In genomic region chr13:58422242-58422641, GRCm38 (mm10) we compare ENCODE assay signal across 17 mouse cellular contexts.
"Had no signal": no experiment of that assay in that cellular context is flagged by ENCODE, and none has a peak within 500 bp of the region (broad histone marks: within the 10 kb centered on the region; RNA-seq: fewer than 3 reads in every experiment).

No protein-coding gene starts in this region.

- H3K4me3 ChIP-seq: neural tube, embryonic 12.5 days; neural tube, embryonic 13.5 days; neural tube, embryonic 15.5 days; stomach, embryonic 15.5 days had no signal

- H3K9ac ChIP-seq: neural tube, embryonic 12.5 days; neural tube, embryonic 13.5 days; neural tube, embryonic 15.5 days; stomach, embryonic 15.5 days had no signal

- H3K9me3 ChIP-seq: neural tube, embryonic 12.5 days; neural tube, embryonic 13.5 days; stomach, embryonic 15.5 days had no signal

- DNase-seq: retina, postnatal 1 day; right cerebral cortex, adult 18-20 months; right cerebral cortex, postnatal 14 days; right cerebral cortex, postnatal 25 days; right cerebral cortex, postnatal 4 days; spleen, adult 18-20 months; thymus, adult 18-20 months; thymus, adult 2 months; thymus, postnatal 14 days; thymus, postnatal 25 days; thymus, postnatal 36 days; thymus, postnatal 4 days had no signal

- H3K4me2 ChIP-seq: neural tube, embryonic 12.5 days; neural tube, embryonic 13.5 days; neural tube, embryonic 15.5 days; stomach, embryonic 15.5 days had no signal

- H3K36me3 ChIP-seq: neural tube, embryonic 12.5 days; neural tube, embryonic 13.5 days; neural tube, embryonic 15.5 days; stomach, embryonic 15.5 days had no signal

- H3K27me3 ChIP-seq: neural tube, embryonic 12.5 days; neural tube, embryonic 13.5 days; neural tube, embryonic 15.5 days; stomach, embryonic 15.5 days had no signal

- H3K4me1 ChIP-seq: neural tube, embryonic 12.5 days; stomach, embryonic 15.5 days had no signal

- H3K27ac ChIP-seq: neural tube, embryonic 12.5 days; neural tube, embryonic 13.5 days; neural tube, embryonic 15.5 days; stomach, embryonic 15.5 days; stomach, postnatal 0 days had no signal
